Mouse (Mus musculus) R1 (cell line): ENCODE results near the gene Spata32.

Source experiments
- DNase-seq: peaks from one replicate; pipeline ENCODE4 v3.0.0-alpha.2; 2018; ENCODE audit warnings: low read depth, low spot score

Spata32 gene

DNA sequence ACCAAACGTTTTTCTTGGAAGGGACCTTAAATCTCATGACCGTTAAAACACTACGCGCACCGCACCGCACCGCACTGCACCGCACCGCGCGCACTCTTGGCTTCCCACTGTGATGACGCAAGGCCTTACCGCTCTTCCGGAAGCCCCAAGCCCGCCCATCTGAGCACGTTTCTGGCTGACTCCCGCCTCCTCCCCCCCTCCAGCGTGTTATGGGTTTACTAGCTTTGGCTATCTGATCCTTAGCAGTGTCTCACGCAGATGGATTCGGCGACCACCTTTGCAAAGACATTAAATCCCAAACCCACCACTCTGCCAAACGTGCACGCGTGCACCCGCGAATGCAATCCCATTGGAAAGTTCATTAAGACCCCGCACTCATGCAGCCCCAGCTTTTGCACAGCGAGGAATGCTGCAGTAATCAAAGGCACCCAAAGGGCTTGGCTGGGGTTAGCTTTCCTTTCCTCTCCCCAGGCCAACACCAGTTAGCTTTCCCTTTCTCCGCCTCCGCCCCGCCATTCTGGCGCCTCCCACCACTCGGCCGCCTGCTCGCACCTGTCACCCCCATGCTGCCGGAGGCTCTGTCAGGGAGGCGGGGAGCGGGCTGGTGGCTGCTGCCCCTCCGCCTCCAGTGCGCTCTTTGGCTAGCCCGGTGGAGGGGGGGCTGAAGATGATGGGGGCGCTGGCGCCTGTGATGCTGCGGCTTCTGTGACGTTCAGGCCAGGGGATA lies at the start of gene Spata32:
TSS of gene Spata32 (minus strand) at position 643 of the 727 bp plus-strand sequence.
- DNase-seq = peak; percentile 59

GRCm38 (mm10) chr11:103267346-103268219 lies 49.4 kb upstream of the Spata32 start, which contains the start of gene Map3k14:
Map3k14 (minus strand) TSS chr11:103267472.
- peak; percentile 99 for DNase-seq

GRCm38 (mm10) chr11:103266729-103267345 lies 48.6 kb upstream of the Spata32 start:
- peak; percentile 35 for DNase-seq

DNA sequence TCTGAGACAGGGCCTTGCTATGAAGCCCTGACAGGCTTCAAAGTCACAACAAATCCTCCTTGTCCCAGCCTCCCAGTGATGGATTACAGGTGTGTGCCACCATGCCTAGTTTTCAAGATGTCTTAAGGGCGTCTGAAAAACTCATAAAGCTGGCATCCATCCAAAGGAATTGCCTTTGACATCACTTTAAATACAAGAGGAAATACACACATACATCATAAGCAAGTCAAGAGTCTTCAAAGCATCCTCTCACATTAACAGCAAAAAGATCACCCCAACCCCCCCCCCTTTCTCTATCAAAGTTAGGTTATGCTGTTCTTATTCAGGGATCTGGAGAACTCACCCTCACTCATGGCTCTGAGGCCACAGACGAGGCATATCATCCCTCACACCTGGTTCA lies 47.6 kb upstream of the Spata32 start:
- DNase-seq = no peak

DNA sequence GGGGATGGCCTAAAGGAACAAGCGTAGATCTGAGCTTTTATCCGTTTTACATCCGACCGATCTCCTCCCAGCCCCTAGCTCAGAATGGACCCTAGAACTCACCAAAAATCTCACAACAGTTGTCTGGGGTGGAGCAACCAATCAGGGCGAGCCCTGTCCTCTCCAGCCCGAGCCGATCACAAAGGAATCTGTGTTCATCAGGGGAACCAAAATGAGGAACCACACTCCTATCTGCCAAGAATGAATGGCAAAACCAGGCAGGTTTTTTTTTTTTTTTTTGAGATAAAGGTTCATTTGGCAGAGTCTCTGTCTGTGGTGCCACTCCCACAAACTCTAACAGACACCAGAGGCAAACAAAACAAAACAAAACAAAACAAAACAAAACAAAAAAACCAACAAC lies 47.0 kb upstream of the Spata32 start:
- DNase-seq = no peak

DNA sequence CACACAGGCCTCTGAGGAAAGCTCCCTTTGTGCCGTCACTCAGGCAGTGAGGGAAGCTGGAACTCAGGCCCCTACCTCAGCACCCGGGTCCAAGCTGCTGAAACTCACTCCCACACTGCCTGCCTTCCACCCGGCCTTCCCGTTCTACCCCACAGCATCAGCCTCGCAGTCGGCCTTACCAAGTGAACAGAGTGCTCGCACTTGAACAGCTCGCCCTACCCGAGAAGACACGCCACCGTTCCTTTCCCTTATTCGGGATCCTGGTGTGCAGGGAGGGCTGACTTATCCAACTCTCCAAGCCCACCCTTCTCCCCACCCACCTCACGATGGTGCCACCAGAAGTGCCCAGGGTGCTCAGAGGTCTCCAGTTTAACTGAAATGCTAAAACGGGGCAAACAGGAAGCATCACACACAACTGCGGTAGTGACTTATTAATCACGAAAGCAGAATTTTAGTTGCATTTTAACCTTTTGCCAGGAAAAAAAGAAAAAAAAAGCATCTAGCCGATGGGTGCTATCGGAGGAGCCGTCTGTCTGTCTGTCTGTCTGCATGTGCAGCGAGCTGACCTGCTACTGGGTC lies 46.3 kb upstream of the Spata32 start:
- DNase-seq = no peak

- no peak for DNase-seq
Observed at GRCm38 (mm10) chr11:103263551-103263950, 45.3 kb upstream of the Spata32 start.

DNA sequence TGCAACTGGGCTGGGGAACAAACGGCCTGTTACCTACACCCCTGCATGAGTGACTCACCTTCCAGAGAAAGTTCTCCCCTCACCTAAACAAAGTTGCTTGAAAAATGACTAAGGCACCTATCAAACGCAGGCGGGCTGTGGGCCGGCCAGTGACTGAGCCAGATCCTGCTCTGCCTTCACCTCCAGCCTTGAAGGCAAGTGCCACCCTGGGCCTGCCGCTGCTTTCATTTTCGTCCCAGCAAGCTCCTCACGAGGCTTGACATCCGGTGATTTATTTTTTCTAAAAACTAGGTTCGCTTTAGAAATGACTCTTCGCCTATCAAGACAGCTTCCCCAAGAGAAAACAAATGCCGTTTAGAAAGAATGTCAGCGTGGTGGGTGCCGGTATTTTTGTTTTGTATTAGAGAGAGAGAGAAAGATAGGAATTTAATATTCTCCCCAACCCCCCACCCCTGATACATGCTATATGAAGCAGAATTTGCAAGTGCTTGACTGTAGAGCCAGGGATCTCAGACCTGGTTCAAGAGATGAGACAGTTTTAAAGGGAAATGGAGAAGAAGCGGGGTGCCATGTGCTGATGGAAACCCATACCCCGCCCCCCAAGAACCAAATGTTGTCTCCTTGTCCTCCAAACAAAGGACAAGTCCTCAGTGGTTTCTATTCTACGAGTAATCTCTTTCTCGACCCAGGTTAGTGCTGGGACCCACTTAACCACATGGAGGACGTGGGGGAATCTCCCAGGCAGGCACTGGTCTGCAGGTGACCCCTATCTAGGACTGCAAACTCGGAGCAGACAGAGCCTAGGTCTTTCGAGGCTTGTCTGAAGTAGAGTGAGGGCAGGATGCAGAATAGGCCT lies 44.4 kb upstream of the Spata32 start:
- DNase-seq = no peak

DNA sequence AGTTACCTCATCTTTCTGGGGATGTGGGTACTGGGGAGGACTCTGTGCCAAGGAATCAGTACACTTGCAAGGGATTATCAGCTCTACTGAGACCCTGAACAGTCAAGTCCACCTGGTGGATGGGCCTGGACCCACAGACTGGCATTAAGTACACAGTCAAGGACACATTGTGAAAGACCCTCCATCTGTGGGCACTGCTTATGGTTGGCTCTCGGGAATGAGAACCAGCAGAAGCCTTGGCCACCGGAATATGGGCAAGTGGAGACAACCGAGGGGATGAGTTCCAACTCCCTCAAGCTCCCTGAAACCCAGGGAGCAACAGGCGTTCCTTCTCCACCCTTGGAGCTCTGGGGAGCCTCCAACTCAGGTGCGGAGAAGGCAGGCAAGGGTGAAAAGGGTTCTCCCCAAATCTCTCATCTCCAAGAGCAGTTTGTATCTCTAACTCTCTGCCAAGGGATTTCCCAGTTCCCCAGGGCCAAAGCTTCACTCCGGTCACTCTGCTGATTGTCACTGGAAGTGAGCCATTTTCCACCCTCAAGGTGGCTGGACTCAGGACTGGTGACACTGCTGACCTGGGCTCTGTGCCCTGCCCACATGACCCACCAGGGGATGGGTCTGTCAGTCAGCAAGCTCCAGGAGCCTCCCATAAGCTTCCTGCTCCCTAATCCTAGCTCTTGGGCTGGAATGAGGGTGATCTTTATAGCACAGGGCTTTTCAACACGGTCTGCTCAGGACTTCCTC lies 43.6 kb upstream of the Spata32 start:
- no peak for DNase-seq

DNA sequence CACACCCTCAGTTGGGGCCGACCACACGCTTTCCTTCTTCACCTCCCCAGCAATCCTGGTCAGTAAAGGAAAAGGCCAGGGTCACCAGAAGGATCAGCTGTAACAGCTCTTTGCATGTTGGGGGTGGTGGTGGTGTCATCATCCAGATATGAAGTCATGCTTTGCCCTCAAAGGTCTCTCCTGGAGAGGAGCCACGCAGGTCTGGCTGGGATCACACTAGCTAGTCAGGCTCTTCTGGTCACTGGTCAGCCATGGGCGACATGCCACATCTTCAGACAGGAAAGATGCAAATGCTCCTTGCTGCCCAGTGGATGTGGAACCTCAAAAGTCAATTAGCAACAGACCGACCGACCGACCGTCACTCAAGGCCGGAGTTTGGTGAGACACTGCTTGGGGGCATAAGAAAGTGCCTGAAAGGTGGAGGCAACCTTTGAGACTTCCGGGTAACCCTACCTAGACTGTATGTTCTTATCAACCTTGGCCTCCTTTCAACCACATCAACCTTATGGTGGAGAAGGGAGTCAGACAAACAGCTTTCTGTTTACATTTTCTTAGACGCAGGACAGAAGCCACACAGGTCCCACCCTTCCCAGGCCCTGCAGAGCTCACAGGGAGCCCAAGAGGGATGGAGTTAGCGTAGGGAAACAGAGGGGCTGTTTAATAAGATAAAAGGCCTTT lies 42.4 kb upstream of the Spata32 start:
- no peak for DNase-seq

DNA sequence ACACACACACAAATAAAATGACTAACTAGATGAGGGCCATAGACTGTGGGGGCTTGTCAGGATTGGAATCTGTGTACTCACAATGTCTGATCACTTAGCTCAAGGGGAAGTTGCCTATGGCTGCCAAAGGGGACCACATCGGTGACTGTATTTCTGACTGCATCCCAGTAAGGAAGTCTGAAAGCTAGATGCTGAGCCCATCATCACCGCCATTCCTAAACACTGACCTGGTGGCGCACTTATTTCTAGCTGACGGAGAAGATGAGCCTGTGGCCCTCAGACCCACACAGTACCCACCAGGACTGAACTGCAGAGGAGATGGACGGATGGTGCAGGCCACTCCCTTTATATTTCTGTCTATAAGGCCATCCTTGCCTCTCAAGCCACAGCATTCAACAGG lies 41.8 kb upstream of the Spata32 start:
- DNase-seq = no peak

GRCm38 (mm10) chr11:103257938-103258481 lies 39.8 kb upstream of the Spata32 start:
- peak; percentile 20 for DNase-seq

DNA sequence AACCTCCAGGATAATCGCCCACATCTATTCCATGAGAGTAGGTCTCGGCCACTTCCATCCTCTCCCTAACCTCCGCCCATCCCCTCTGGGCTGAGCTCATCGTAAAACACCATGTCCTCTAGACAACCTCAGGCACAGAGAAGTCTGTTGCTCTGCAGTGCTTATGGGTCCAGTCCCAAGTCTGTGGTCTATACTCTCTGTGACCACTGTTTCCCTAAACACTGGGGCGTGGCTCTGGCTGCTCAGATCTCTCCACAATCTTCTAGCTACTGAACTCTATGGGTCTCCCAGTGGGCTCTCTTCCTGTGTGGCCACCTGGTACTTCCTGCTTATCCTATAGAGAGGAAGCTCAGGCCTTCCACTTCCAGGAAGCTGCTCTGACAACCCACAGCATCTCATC lies 35.4 kb upstream of the Spata32 start:
- no peak for DNase-seq

GRCm38 (mm10) chr11:103252380-103252779 lies 34.1 kb upstream of the Spata32 start:
- no peak for DNase-seq

- DNase-seq = no peak
Observed at GRCm38 (mm10) chr11:103250324-103250723, 32.1 kb upstream of the Spata32 start.

- DNase-seq = no peak
Observed at GRCm38 (mm10) chr11:103249509-103249908, 31.3 kb upstream of the Spata32 start.

DNA sequence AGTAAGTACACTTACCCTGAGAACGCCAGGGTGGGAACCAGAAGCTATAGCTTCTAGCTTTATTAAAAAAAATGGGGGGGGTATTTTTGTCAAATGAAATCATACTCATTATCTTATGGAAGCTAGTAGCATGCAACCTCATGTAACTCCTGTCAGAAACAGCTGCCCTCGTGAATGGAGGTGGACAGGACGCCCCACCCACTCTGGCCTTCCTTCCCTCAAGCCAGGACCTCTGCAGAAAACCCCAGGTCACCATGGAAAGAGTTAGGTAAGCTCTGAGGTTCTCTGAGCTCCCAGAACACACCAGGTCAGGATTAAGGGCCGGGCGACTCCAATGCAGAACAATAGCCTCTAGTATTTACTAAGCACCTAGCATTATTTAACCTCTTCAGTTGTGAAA lies 30.6 kb upstream of the Spata32 start:
- DNase-seq = no peak

DNA sequence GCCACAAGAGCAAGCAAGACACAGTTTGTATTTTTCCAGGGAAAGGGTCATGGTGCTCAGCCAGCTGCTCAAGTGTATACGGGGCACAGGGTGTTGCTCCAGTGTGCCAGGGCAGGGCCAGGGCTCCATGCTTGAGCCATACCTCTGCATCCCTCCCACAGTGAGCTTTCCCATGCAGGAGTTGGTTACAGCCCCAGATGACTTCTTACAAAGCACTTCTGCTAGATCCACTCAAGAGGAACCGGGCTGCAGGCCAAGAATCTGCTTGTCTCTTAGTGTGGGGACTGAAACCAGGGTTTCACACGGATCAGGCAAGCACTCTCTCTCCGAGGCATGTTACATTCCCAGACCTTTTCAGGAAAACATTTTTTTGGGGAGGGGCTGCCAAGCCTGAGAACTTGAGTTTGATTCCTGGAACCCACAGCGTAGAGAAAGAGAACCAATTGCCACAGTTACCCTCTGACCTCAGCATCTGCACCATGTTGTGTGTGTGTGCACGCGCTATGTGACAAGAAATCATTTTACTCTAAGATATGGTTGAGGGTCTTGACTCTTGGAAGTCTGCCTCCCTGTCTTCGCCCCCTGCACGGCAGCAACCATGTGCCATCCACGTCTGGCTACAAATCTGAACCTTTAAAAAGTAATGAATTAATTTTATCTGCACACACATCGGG lies 29.4 kb upstream of the Spata32 start:
- no peak for DNase-seq

DNA sequence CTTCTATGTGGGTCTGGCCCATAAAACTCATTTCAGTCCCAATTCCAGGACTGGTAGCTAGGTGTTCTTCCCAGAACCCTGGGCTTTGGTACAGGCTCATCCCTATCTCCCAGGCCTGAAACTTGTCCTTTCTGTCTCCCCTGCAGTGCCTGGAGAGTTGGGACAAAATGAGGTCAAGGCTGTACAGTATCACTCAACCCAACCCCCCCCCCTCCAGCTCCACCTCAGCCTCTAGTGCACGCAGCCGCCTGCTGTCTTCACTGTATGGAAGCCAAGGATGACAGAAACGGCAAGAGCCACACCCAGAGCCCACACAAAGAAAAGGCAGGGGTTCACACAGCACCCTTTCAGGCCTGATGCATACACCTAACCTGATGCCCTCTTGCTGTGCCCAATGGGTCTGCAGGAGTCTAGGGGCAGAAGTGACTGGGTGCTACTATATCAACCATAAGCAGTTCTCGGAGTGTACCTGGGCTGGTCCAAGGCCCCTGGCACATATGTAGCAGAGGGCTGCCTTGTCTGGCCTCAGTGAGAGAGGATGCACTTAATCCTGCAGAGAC lies 28.6 kb upstream of the Spata32 start:
- DNase-seq = no peak
